Mouse (Mus musculus) midbrain, embryonic 11.5 days (tissue): ENCODE measurements around the gene Cd22. TPM values are rescaled to one million over a fixed set of nuclear protein-coding genes. Genes with fewer than 3 reads are reported as not detected.
"Not testable (repeated sequence)": the region's sequence is repeated elsewhere in the genome, so short reads cannot be mapped to it uniquely, and the experiment has no call there.

Source experiments
- ATAC-seq: fragments of 200-750 bp; cut with Nextera tagmentation; 2 replicates; pipeline ENCODE4 v1.8.0; 2017; ENCODE audit warnings: moderate TSS enrichment, moderate library complexity; ENCODE audit not compliant: low FRiP score
- DNase-seq: peaks from one replicate; pipeline ENCODE4 v3.0.0; 2015; ENCODE audit warnings: low spot score; ENCODE audit errors: missing footprints
- H3K27ac ChIP-seq: fragments of 300-500 bp; sonication (generic); 2 replicates; pipeline ENCODE4 v1.5.1; 2014; ENCODE audit warnings: low read depth, low read length
- H3K27me3 ChIP-seq: fragments of 300-500 bp; sonication (generic); 2 replicates; pipeline ENCODE4 v1.6.1; 2014; ENCODE audit warnings: mild to moderate bottlenecking, low read length, moderate library complexity, mixed read lengths; ENCODE audit not compliant: control insufficient read depth, insufficient read depth
- H3K36me3 ChIP-seq: fragments of 300-500 bp; sonication (generic); 2 replicates; pipeline ENCODE4 v1.6.1; 2014; ENCODE audit warnings: mild to moderate bottlenecking, low read length, moderate library complexity, mixed read lengths; ENCODE audit not compliant: control insufficient read depth, insufficient read depth
- H3K4me1 ChIP-seq: fragments of 300-500 bp; sonication (generic); 2 replicates; pipeline ENCODE4 v1.6.1; 2014; ENCODE audit warnings: low read length; ENCODE audit not compliant: control insufficient read depth, insufficient read depth
- H3K4me2 ChIP-seq: fragments of 300-500 bp; sonication (generic); 2 replicates; pipeline ENCODE4 v1.6.1; 2014; ENCODE audit warnings: mild to moderate bottlenecking, moderate library complexity
- H3K4me3 ChIP-seq: fragments of 300-500 bp; sonication (generic); 2 replicates; pipeline ENCODE4 v1.5.1; 2014; ENCODE audit warnings: low read depth, low read length
- H3K9ac ChIP-seq: fragments of 300-500 bp; sonication (generic); 2 replicates; pipeline ENCODE4 v1.6.1; 2014; ENCODE audit warnings: low read length
- H3K9me3 ChIP-seq: fragments of 300-500 bp; sonication (generic); 2 replicates; pipeline ENCODE4 v1.6.1; 2016; ENCODE audit warnings: low read length; ENCODE audit not compliant: control insufficient read depth
- WGBS: fragments of 180-500 bp; shearing (Covaris S2); extraction: QIAGEN DNeasy Blood & Tissue Kit; methylation state at CpG from one replicate; pipeline ENCODE4 v1.1.7; 2014; 5-methylcytosine and 5-hydroxymethylcytosine counted together
- polyA plus RNA-seq: library from polyadenylated mRNA; unstranded; fragments of >200 nt; fragmentation: Nextera tagmentation; extraction: Ambion mirVana; gene quantifications from 2 replicates; pipeline ENCODE4 v1.2.1, GENCODE M21; 2014

Cd22 gene
- not detected in 2 replicates for polyA plus RNA-seq

- DNase-seq (no peak), ATAC-seq (no peak)
- Histone ChIP-seq H3K9me3 (no peaks in the 10 kb centered on the region), H3K9ac (no peak within 1 kb of the TSS), H3K4me3 (no peak within 1 kb of the TSS), H3K4me1 (no peaks in the 10 kb centered on the region), H3K4me2 (no peak within 1 kb of the TSS), H3K27ac (no peak within 1 kb of the TSS), H3K36me3 (no peaks in the 10 kb centered on the region), H3K27me3 (no peaks in the 10 kb centered on the region)
- 70% methylated on average over 7 of the region's 7 CpGs for WGBS
Observed at GRCm38 (mm10) chr7:30880176-30880575, at the start of gene Cd22. Cd22 (minus strand) TSS chr7:30880342.

- not testable (repeated sequence) for H3K4me3 ChIP-seq, H3K36me3 ChIP-seq, H3K4me1 ChIP-seq, H3K9ac ChIP-seq, ATAC-seq, H3K9me3 ChIP-seq, H3K4me2 ChIP-seq, H3K27ac ChIP-seq, DNase-seq, H3K27me3 ChIP-seq
- WGBS, result 69% methylated on average over 2 of the region's 2 CpGs
Observed at GRCm38 (mm10) chr7:30924581-30924980, 44.4 kb upstream of the Cd22 start, which contains the start of gene Hamp2. Hamp2 (minus strand) TSS chr7:30924681.

GRCm38 (mm10) chr7:30924071-30924470 is 43.9 kb upstream of the Cd22 start:
- ATAC-seq, result no peak

DNA sequence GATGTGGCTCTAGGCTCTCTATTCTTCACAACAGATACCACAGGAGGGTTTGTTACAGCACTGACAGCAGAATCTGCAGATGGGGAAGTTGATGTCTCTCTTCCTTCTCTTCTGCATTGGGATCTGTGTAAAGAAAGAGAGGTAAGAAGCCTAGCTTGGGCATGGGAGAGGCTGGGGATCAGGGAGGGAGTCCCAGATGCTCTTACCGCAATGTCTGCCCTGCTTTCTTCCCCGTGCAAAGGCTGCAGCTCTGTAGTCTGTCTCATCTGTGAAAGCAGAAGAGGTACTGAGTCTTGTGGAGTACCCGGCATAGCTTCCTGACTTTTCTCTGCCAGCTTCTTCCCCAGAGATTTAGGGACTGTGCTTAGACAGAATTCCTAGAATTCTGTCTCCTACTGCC is 42.3 kb upstream of the Cd22 start:
- H3K4me1 ChIP-seq, H3K9me3 ChIP-seq, DNase-seq, H3K4me2 ChIP-seq, H3K36me3 ChIP-seq, H3K4me3 ChIP-seq, H3K27ac ChIP-seq, ATAC-seq, H3K27me3 ChIP-seq, H3K9ac ChIP-seq: not testable (repeated sequence)
- WGBS, result 54% methylated on average over 2 of the region's 3 CpGs

More at GRCm38 (mm10) chr7:30924071-30924470, 43.9 kb upstream of the Cd22 start:
- no peak overlapping the region for H3K9ac ChIP-seq
- no peak overlapping the region for H3K27ac ChIP-seq
- WGBS, result 79% methylated on average over 3 of the region's 3 CpGs
- H3K4me2 ChIP-seq, result no peak overlapping the region
- H3K4me3 ChIP-seq, result no peak overlapping the region
- no peaks in the 10 kb centered on the region for H3K27me3 ChIP-seq
- H3K4me1 ChIP-seq, result no peaks in the 10 kb centered on the region
- H3K9me3 ChIP-seq, result no peaks in the 10 kb centered on the region
- no peak for DNase-seq
- H3K36me3 ChIP-seq, result no peaks in the 10 kb centered on the region

DNA sequence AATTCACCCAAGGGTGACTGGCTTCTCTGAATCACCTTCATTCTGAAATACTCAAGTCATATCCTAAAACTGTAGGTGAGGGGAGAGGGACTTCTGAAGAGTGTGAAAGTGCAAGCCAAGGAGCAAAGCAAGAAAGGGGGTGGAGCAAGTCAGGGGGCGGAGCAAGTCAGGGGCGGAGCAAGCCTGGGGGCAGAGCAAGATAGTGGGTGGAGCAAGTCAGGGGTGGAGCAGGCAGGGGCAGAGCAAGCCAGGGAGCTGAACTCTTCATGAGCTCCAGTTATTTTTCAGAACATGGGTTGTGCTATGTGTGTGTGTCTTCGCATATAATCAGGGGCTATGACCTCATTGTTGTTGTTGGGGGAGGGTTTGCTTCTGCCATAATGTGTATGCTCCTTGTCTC is 40.1 kb upstream of the Cd22 start:
- Histone ChIP-seq H3K4me2 (no peak overlapping the region), H3K4me1 (0 out of 2 replicates have a peak, but pooled peaks cover 2% of the 10 kb centered on the region), H3K27me3 (no peaks in the 10 kb centered on the region), H3K9ac (no peak overlapping the region), H3K36me3 (no peaks in the 10 kb centered on the region), H3K9me3 (no peaks in the 10 kb centered on the region), H3K4me3 (no peak overlapping the region), H3K27ac (no peak overlapping the region)
- WGBS, result 71% methylated on average over 3 of the region's 3 CpGs
- ATAC-seq (no peak), DNase-seq (no peak)

DNA sequence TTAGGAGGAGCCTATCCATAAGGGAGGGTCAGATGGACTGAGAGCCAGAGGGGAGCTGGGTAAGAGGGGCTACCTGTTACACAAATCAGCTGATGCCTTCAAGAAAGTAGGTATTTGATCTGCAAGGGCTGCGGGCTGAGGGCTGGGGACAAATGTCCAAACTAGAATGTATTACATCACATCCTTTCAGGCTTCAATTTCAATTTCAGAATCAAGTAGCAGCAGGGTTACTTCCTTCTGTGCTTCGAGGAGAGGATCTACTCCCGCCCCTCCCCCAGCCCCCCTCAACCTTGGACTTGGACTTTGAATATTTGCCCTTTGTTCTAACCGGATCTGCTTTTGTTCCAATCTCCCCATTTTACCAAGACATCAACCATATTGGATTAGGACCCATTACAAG is 37.1 kb upstream of the Cd22 start:
- H3K36me3 ChIP-seq, result no peaks in the 10 kb centered on the region
- H3K4me1 ChIP-seq, result 0 out of 2 replicates have a peak, but pooled peaks cover 2% of the 10 kb centered on the region
- no peaks in the 10 kb centered on the region for H3K27me3 ChIP-seq
- H3K4me2 ChIP-seq, result no peak overlapping the region
- ATAC-seq (no peak), DNase-seq (no peak)
- no peak overlapping the region for H3K9ac ChIP-seq
- 57% methylated on average over 4 of the region's 4 CpGs for WGBS
- H3K4me3 ChIP-seq, result no peak overlapping the region
- no peaks in the 10 kb centered on the region for H3K9me3 ChIP-seq
- H3K27ac ChIP-seq, result no peak overlapping the region

DNA sequence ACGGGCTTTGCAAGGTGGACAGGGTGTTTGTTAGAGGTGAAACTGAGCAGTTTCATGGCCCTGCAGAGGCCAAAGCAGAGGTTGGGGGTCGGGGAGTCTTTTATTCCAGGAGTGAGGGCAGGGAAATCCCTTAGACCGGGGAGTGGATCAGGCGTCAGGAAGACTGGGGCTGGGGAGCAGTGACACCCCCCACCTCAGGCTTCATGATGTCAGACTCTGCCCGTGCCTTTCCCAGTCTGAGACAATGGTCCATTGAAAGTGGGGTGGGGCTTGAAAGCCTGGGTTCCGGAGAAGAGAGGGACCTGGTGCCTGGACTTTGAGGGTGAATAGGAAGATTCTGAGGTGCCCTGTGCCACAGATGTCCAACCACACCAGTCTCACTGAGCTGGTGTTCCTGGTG is 36.6 kb upstream of the Cd22 start:
- Histone ChIP-seq H3K4me1 (0 out of 2 replicates have a peak, but pooled peaks cover 2% of the 10 kb centered on the region), H3K9ac (no peak overlapping the region), H3K27me3 (no peaks in the 10 kb centered on the region), H3K4me2 (no peak overlapping the region), H3K27ac (no peak overlapping the region), H3K36me3 (no peaks in the 10 kb centered on the region), H3K4me3 (no peak overlapping the region), H3K9me3 (no peaks in the 10 kb centered on the region)
- DNase-seq (no peak), ATAC-seq (no peak)
- 21% methylated on average over 6 of the region's 6 CpGs for WGBS

GRCm38 (mm10) chr7:30914732-30915131 is 34.6 kb upstream of the Cd22 start, which contains the start of gene Mag:
Mag (minus strand) TSS chr7:30914873.
- DNase-seq (no peak), ATAC-seq (no peak)
- Histone ChIP-seq H3K27me3 (no peaks in the 10 kb centered on the region), H3K4me1 (0 out of 2 replicates have a peak, but pooled peaks cover 2% of the 10 kb centered on the region), H3K9ac (no peak within 1 kb of the TSS), H3K4me2 (no peak within 1 kb of the TSS), H3K4me3 (no peak within 1 kb of the TSS), H3K36me3 (no peaks in the 10 kb centered on the region), H3K27ac (no peak within 1 kb of the TSS), H3K9me3 (no peaks in the 10 kb centered on the region)
- 78% methylated on average over 8 of the region's 8 CpGs for WGBS

GRCm38 (mm10) chr7:30909773-30910172 is 29.6 kb upstream of the Cd22 start:
- Histone ChIP-seq H3K9me3 (no peaks in the 10 kb centered on the region), H3K36me3 (no peaks in the 10 kb centered on the region), H3K9ac (no peak overlapping the region), H3K4me3 (no peak overlapping the region), H3K27ac (no peak overlapping the region), H3K4me1 (0 out of 2 replicates have a peak, but pooled peaks cover 5% of the 10 kb centered on the region), H3K27me3 (no peaks in the 10 kb centered on the region), H3K4me2 (no peak overlapping the region)
- DNase-seq (no peak), ATAC-seq (no peak)
- 76% methylated on average over 6 of the region's 6 CpGs for WGBS
